Mouse (Mus musculus): ENCODE measurements at regions not wholly inside any gene's neighbourhood (a gene's known extent, or its start where the extent isn't known, plus 50 kb on each side); places are given as distances from the start of the nearest gene placed in this dataset.
A peak's percentile ranks its signal among the peaks of the same experiment; 100 is the strongest.

DNA sequence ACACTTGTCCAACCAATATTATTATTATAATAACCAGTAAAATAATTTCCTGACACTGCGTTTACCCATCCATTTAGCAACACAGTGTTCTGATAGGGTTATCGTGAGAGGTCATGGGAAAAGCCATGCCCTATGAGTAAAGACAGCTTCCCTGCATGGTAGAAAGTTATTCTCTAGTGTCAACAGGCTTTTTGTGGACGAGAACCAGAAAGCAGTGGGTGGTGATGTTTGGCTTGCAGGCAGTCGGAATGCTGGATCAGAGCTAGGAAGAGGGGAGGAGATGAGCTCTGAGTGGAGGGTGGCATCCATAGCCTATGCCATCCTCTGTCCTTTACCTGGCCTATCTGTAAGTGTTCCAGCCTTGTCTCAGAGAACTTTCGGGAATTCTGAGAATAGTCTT lies 83.1 kb upstream of the Sash1 start:
- Histone ChIP-seq H3K9ac (replicated peaks; ENCODE audit: low read length) (no peak overlapping the region), H3K4me1 (ENCODE audit: control insufficient read depth, insufficient read depth, low read length) (no peaks in the 10 kb centered on the region), H3K9me3 (replicated peaks; ENCODE audit: control insufficient read depth, low read length) (no peaks in the 10 kb centered on the region), H3K4me3 (ENCODE audit: low read depth, low read length) (no peak overlapping the region), H3K4me2 (ENCODE audit: low read depth, low read length) (no peak overlapping the region), H3K27me3 (ENCODE audit: control insufficient read depth, insufficient read depth, low read length) (no peaks in the 10 kb centered on the region), H3K27ac (replicated peaks; ENCODE audit: low read depth, low read length) (no peak overlapping the region), H3K36me3 (replicated peaks; ENCODE audit: control insufficient read depth, insufficient read depth, low read depth, low read length) (no peaks in the 10 kb centered on the region)
- ATAC-seq (replicated peaks; ENCODE audit: insufficient number of reproducible peaks, low FRiP score, low TSS enrichment, low read depth), result no peak
- 70% methylated on average over 5 of the region's 5 CpGs for WGBS
- DNase-seq (ENCODE audit: low spot score), result no peak

DNA sequence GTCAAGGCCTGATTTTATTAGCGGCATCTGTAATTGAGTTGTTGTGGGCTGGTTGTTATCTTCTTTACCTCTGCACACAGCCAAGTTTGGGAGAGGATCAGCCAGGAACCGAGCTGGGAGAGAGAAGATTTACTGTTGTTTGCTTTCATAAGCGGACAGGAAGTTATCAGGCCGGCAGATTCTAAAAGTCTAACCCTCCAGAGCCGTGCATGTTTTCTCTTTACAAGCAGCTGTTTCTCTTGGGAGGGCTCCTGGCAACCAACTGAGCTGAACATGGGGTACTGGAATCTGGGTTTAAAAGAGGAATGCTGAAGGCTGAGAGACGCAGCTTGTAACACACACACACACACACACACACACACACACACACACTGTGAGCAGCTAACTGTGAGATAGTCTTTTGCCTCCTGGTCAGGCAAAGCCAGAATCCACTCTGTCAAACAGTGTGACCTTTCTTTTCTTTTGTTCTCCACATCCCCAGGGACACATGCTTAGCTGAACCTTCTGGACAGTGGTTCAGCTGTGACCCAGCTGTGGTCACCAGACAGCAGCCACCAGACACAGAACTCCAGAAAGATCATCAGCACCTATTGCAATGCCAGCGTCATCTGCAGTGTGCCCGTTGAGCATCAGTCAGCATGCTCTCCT lies 82.5 kb upstream of the Sash1 start:
- Histone ChIP-seq H3K4me3 (ENCODE audit: low read depth, low read length) (no peak overlapping the region), H3K36me3 (replicated peaks; ENCODE audit: control insufficient read depth, insufficient read depth, low read depth, low read length) (no peaks in the 10 kb centered on the region), H3K4me1 (ENCODE audit: control insufficient read depth, insufficient read depth, low read length) (no peaks in the 10 kb centered on the region), H3K9ac (replicated peaks; ENCODE audit: low read length) (no peak overlapping the region), H3K9me3 (replicated peaks; ENCODE audit: control insufficient read depth, low read length) (no peaks in the 10 kb centered on the region), H3K4me2 (ENCODE audit: low read depth, low read length) (no peak overlapping the region), H3K27me3 (ENCODE audit: control insufficient read depth, insufficient read depth, low read length) (no peaks in the 10 kb centered on the region), H3K27ac (replicated peaks; ENCODE audit: low read depth, low read length) (no peak overlapping the region; the same call in 1 of the 2 replicates)
- 47% methylated on average over 8 of the region's 8 CpGs for WGBS
- ATAC-seq (replicated peaks; ENCODE audit: insufficient number of reproducible peaks, low FRiP score, low TSS enrichment, low read depth), result 0 out of 2 replicates have a peak, but pooled peaks have one; percentile 44
- DNase-seq (ENCODE audit: low spot score), result peak; percentile 20

- no peak overlapping the region for H3K4me3 ChIP-seq (ENCODE audit: low read depth, low read length)
- H3K4me2 ChIP-seq (ENCODE audit: low read depth, low read length), result no peak overlapping the region
- no peak overlapping the region for H3K27ac ChIP-seq (replicated peaks; ENCODE audit: low read depth, low read length)
- H3K9me3 ChIP-seq (replicated peaks; ENCODE audit: control insufficient read depth, low read length), result no peaks in the 10 kb centered on the region
- H3K9ac ChIP-seq (replicated peaks; ENCODE audit: low read length), result no peak overlapping the region
- DNase-seq (ENCODE audit: low spot score), result no peak
- H3K27me3 ChIP-seq (ENCODE audit: control insufficient read depth, insufficient read depth, low read length), result no peaks in the 10 kb centered on the region
- ATAC-seq (replicated peaks; ENCODE audit: insufficient number of reproducible peaks, low FRiP score, low TSS enrichment, low read depth), result no peak
- H3K4me1 ChIP-seq (ENCODE audit: control insufficient read depth, insufficient read depth, low read length), result no peaks in the 10 kb centered on the region
- H3K36me3 ChIP-seq (replicated peaks; ENCODE audit: control insufficient read depth, insufficient read depth, low read depth, low read length), result no peaks in the 10 kb centered on the region
- WGBS, result 77% methylated on average over 5 of the region's 5 CpGs
These were observed 77.1 kb upstream of the Sash1 start for GRCm38 (mm10) chr10:8962921-8963320.

GRCm38 (mm10) chr10:8960964-8961675 lies 75.2 kb upstream of the Sash1 start:
- Histone ChIP-seq H3K4me2 (ENCODE audit: low read depth, low read length) (no peak overlapping the region), H3K9me3 (replicated peaks; ENCODE audit: control insufficient read depth, low read length) (no peaks in the 10 kb centered on the region), H3K27me3 (ENCODE audit: control insufficient read depth, insufficient read depth, low read length) (no peaks in the 10 kb centered on the region), H3K9ac (replicated peaks; ENCODE audit: low read length) (no peak overlapping the region), H3K4me1 (ENCODE audit: control insufficient read depth, insufficient read depth, low read length) (no peaks in the 10 kb centered on the region), H3K27ac (replicated peaks; ENCODE audit: low read depth, low read length) (no peak overlapping the region), H3K36me3 (replicated peaks; ENCODE audit: control insufficient read depth, insufficient read depth, low read depth, low read length) (no peaks in the 10 kb centered on the region), H3K4me3 (ENCODE audit: low read depth, low read length) (no peak overlapping the region)
- ATAC-seq (replicated peaks; ENCODE audit: insufficient number of reproducible peaks, low FRiP score, low TSS enrichment, low read depth), result no peak
- DNase-seq (ENCODE audit: low spot score), result peak; percentile 62
- 55% methylated on average over 10 of the region's 10 CpGs for WGBS

GRCm38 (mm10) chr10:8960275-8960960 lies 74.5 kb upstream of the Sash1 start:
- Histone ChIP-seq H3K4me2 (ENCODE audit: low read depth, low read length) (no peak overlapping the region), H3K4me3 (ENCODE audit: low read depth, low read length) (no peak overlapping the region), H3K27ac (replicated peaks; ENCODE audit: low read depth, low read length) (no peak overlapping the region; the same call in 1 of the 2 replicates), H3K9ac (replicated peaks; ENCODE audit: low read length) (no peak overlapping the region), H3K9me3 (replicated peaks; ENCODE audit: control insufficient read depth, low read length) (no peaks in the 10 kb centered on the region), H3K4me1 (ENCODE audit: control insufficient read depth, insufficient read depth, low read length) (no peaks in the 10 kb centered on the region), H3K36me3 (replicated peaks; ENCODE audit: control insufficient read depth, insufficient read depth, low read depth, low read length) (no peaks in the 10 kb centered on the region), H3K27me3 (ENCODE audit: control insufficient read depth, insufficient read depth, low read length) (no peaks in the 10 kb centered on the region)
- 55% methylated on average over 9 of the region's 9 CpGs for WGBS
- ATAC-seq (replicated peaks; ENCODE audit: insufficient number of reproducible peaks, low FRiP score, low TSS enrichment, low read depth) (no peak), DNase-seq (ENCODE audit: low spot score) (peak; percentile 81)

DNA sequence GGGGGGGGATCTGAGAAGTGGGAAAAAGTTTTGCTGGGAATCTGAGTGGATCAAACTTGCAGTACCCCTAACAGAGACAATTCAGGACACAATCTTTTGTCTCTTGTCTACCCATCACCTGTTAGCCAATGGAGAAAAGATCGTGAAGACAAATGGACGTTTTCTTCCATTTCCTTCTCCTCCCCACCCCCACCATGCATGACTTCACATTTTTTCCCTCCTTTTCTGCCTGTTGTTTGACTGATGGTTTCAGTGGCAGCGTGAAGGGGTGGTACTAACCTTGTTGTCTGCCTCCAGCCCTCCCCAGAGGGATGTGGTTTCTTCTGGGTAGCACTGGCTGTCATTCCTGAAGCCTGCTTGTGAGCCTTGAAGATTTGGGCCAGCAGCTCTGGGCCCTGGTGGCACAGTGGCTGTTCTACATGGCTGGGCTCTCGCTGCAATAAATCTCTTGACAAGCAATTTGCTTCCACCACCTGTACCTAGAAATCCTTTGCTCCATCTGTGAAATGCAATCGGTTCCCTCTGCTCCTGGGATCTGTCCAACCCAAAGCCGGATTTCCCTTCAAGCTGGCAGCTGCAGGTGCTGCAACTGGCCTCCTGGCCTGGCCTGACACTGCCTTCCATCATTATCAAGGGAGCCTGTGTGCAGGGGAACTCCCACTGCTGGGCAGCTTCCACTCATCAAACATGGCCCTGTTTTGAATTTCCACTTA lies 69.8 kb upstream of the Sash1 start:
- H3K27ac ChIP-seq (replicated peaks; ENCODE audit: low read depth, low read length), result no peak overlapping the region
- H3K4me2 ChIP-seq (ENCODE audit: low read depth, low read length), result no peak overlapping the region
- H3K4me3 ChIP-seq (ENCODE audit: low read depth, low read length), result no peak overlapping the region
- no peak overlapping the region for H3K9ac ChIP-seq (replicated peaks; ENCODE audit: low read length)
- no peaks in the 10 kb centered on the region for H3K4me1 ChIP-seq (ENCODE audit: control insufficient read depth, insufficient read depth, low read length)
- DNase-seq (ENCODE audit: low spot score), result no peak
- no peaks in the 10 kb centered on the region for H3K36me3 ChIP-seq (replicated peaks; ENCODE audit: control insufficient read depth, insufficient read depth, low read depth, low read length)
- H3K9me3 ChIP-seq (replicated peaks; ENCODE audit: control insufficient read depth, low read length), result no peaks in the 10 kb centered on the region
- ATAC-seq (replicated peaks; ENCODE audit: insufficient number of reproducible peaks, low FRiP score, low TSS enrichment, low read depth), result no peak
- 65% methylated on average over 6 of the region's 6 CpGs for WGBS
- no peaks in the 10 kb centered on the region for H3K27me3 ChIP-seq (ENCODE audit: control insufficient read depth, insufficient read depth, low read length)

DNA sequence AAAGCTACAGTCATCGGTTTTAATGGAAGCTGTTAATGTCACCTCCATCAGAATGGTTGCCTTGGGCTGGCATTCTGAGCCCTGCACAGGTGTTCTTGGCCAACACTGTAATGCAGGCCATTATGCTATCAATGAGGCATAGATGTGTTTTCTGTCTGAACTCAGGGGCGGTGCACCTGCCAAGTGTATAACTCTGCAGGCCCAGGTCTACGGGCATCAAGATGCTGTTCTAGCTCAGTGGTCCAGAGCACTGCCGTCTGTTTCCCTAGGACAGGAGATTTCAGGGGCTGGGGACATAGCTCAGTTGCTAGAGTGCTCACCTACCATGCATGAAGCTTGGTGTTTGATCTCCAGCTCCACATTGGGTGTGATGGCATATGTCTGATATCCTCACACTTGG lies 68.1 kb upstream of the Sash1 start:
- no peaks in the 10 kb centered on the region for H3K27me3 ChIP-seq (ENCODE audit: control insufficient read depth, insufficient read depth, low read length)
- no peak for ATAC-seq (replicated peaks; ENCODE audit: insufficient number of reproducible peaks, low FRiP score, low TSS enrichment, low read depth)
- no peak overlapping the region for H3K4me3 ChIP-seq (ENCODE audit: low read depth, low read length)
- WGBS, result 91% methylated on average over 4 of the region's 4 CpGs
- no peaks in the 10 kb centered on the region for H3K9me3 ChIP-seq (replicated peaks; ENCODE audit: control insufficient read depth, low read length)
- no peak for DNase-seq (ENCODE audit: low spot score)
- no peak overlapping the region for H3K27ac ChIP-seq (replicated peaks; ENCODE audit: low read depth, low read length)
- no peaks in the 10 kb centered on the region for H3K36me3 ChIP-seq (replicated peaks; ENCODE audit: control insufficient read depth, insufficient read depth, low read depth, low read length)
- H3K4me2 ChIP-seq (ENCODE audit: low read depth, low read length), result no peak overlapping the region
- no peaks in the 10 kb centered on the region for H3K4me1 ChIP-seq (ENCODE audit: control insufficient read depth, insufficient read depth, low read length)
- H3K9ac ChIP-seq (replicated peaks; ENCODE audit: low read length), result no peak overlapping the region

All from embryonic facial prominence, embryonic 11.5 days (tissue).